Mouse (Mus musculus) kidney, postnatal 14 days (tissue): ENCODE results near the gene Cyp1a2.

ENCODE experiments used
- DNase-seq: peaks from one replicate; pipeline ENCODE4 v3.0.0; 2022; ENCODE audit warnings: mixed read lengths

The Cyp1a2 gene

GRCm38 (mm10) chr9:57644944-57645893, 38.3 kb downstream of the Cyp1a2 start:
- DNase-seq: peak; percentile 96

- DNase-seq: no peak
Measured at GRCm38 (mm10) chr9:57644442-57644943, 39.0 kb downstream of the Cyp1a2 start.

- no peak for DNase-seq
Measured at GRCm38 (mm10) chr9:57643856-57644180, 39.7 kb downstream of the Cyp1a2 start.

- peak; percentile 43 for DNase-seq
Measured at GRCm38 (mm10) chr9:57643169-57643855, 40.2 kb downstream of the Cyp1a2 start.

- DNase-seq: no peak
Measured at GRCm38 (mm10) chr9:57641775-57642550, 41.5 kb downstream of the Cyp1a2 start.

- no peak for DNase-seq
Measured at GRCm38 (mm10) chr9:57641022-57641421, 42.5 kb downstream of the Cyp1a2 start.

- peak; percentile 59 for DNase-seq
Measured at GRCm38 (mm10) chr9:57640384-57640783, 43.1 kb downstream of the Cyp1a2 start.

GRCm38 (mm10) chr9:57639661-57640328, 43.7 kb downstream of the Cyp1a2 start:
- DNase-seq: no peak

- peak; percentile 86 for DNase-seq
Measured at GRCm38 (mm10) chr9:57638651-57639459, 44.6 kb downstream of the Cyp1a2 start.

- DNase-seq: peak; percentile 89
Measured at GRCm38 (mm10) chr9:57637741-57638322, 45.7 kb downstream of the Cyp1a2 start.

- DNase-seq: no peak
Measured at GRCm38 (mm10) chr9:57637272-57637671, 46.2 kb downstream of the Cyp1a2 start.

- no peak for DNase-seq
Measured at GRCm38 (mm10) chr9:57633481-57634024, 50.0 kb downstream of the Cyp1a2 start.

- peak; percentile 80 for DNase-seq
Measured at GRCm38 (mm10) chr9:57629118-57629874, 54.2 kb downstream of the Cyp1a2 start.

- DNase-seq: no peak
Measured at GRCm38 (mm10) chr9:57628717-57629116, 54.8 kb downstream of the Cyp1a2 start.

GRCm38 (mm10) chr9:57627892-57628291, 55.6 kb downstream of the Cyp1a2 start:
- DNase-seq: no peak

GRCm38 (mm10) chr9:57627191-57627590, 56.3 kb downstream of the Cyp1a2 start:
- DNase-seq: no peak
